Mouse (Mus musculus) midbrain, embryonic 16.5 days (tissue): ENCODE results near the gene Zfyve19. TPM values are rescaled to one million over a fixed set of nuclear protein-coding genes. Genes with fewer than 3 reads are reported as not detected.
A peak's percentile ranks its signal among the peaks of the same experiment; 100 is the strongest.

Experiments
- ATAC-seq: fragments of 200-750 bp; cut with Nextera tagmentation; 2 replicates; pipeline ENCODE4 v1.8.0; 2017; ENCODE audit warnings: moderate TSS enrichment
- H3K27ac ChIP-seq: fragments of 300-500 bp; sonication (generic); 2 replicates; pipeline ENCODE4 v1.5.1; 2014; ENCODE audit warnings: mild to moderate bottlenecking, low read length, mixed read lengths
- H3K27me3 ChIP-seq: fragments of 300-500 bp; sonication (generic); 2 replicates; pipeline ENCODE4 v1.6.1; 2014; ENCODE audit warnings: low read depth, low read length, mixed read lengths; ENCODE audit not compliant: control insufficient read depth, insufficient read depth
- H3K36me3 ChIP-seq: fragments of 300-500 bp; sonication (generic); 2 replicates; pipeline ENCODE4 v1.6.1; 2014; ENCODE audit warnings: mild to moderate bottlenecking, low read length, moderate library complexity, mixed read lengths; ENCODE audit not compliant: control insufficient read depth, insufficient read depth
- H3K4me1 ChIP-seq: fragments of 300-500 bp; sonication (generic); 2 replicates; pipeline ENCODE4 v1.6.1; 2014; ENCODE audit warnings: mild to moderate bottlenecking, low read length, mixed read lengths; ENCODE audit not compliant: control insufficient read depth, insufficient read depth
- H3K4me2 ChIP-seq: fragments of 300-500 bp; sonication (generic); 2 replicates; pipeline ENCODE4 v1.6.1; 2014; ENCODE audit warnings: mild to moderate bottlenecking, low read length, mixed read lengths
- H3K4me3 ChIP-seq: fragments of 300-500 bp; sonication (generic); 2 replicates; pipeline ENCODE4 v1.5.1; 2014; ENCODE audit warnings: low read depth, mild to moderate bottlenecking, low read length, moderate library complexity, mixed read lengths
- H3K9ac ChIP-seq: fragments of 300-500 bp; sonication (generic); 2 replicates; pipeline ENCODE4 v1.6.1; 2014; ENCODE audit warnings: low read depth, low read length, mixed read lengths
- H3K9me3 ChIP-seq: fragments of 300-500 bp; sonication (generic); replicated peaks from 2 replicates; pipeline ENCODE4 v1.6.1; 2014; ENCODE audit warnings: mild to moderate bottlenecking, low read length, mixed read lengths; ENCODE audit not compliant: control insufficient read depth, poor library complexity, severe bottlenecking
- WGBS: fragments of 180-500 bp; shearing (Covaris S2); extraction: QIAGEN DNeasy Blood & Tissue Kit; methylation state at CpG from one replicate; pipeline ENCODE4 v1.1.7; 2014; 5-methylcytosine and 5-hydroxymethylcytosine counted together
- polyA plus RNA-seq: library from polyadenylated mRNA; unstranded; fragments of >200 nt; fragmentation: Nextera tagmentation; extraction: Ambion mirVana; gene quantifications from 2 replicates; pipeline ENCODE4 v1.2.1, GENCODE M21; 2015

Gene Zfyve19
- polyA plus RNA-seq, 1 experiment from 2014 or later, result 62.6 TPM

- 6% methylated on average over 15 of the region's 15 CpGs for WGBS
- Histone ChIP-seq H3K4me3 (peak overlapping the region; percentile 19; the same call in 1 of the 2 replicates), H3K4me1 (peaks cover 3% of the 10 kb centered on the region; the same call in 1 of the 2 replicates), H3K9ac (peak overlapping the region; percentile 28; the same call in 1 of the 2 replicates), H3K4me2 (peak overlapping the region; percentile 53), H3K9me3 (no peaks in the 10 kb centered on the region), H3K36me3 (0 out of 2 replicates have a peak, but pooled peaks cover 4% of the 10 kb centered on the region), H3K27ac (no peak overlapping the region), H3K27me3 (no peaks in the 10 kb centered on the region)
- ATAC-seq, result peak; percentile 80; the same call in 1 of the 2 replicates
Measured at GRCm38 (mm10) chr2:119189029-119189710, 19.2 kb upstream of the Zfyve19 start.

DNA sequence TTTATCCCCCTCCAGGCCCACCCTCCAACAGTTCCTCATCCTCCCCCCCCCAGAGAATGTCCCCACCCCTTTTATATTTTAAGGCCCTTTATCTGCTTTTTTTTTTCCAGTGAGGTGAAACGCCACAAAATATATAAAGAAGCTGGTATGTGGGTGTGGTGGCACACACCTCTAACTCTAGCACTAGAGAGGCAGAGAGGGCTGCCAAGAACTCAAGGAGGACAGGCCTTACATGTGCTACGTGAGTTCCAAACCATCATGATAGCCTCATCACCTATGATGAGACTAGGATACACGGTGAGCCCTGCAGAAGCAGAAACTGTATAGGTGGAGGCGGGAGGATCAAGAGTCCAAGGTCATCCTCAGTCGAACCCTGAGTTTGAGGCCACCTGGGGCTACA, 17.4 kb upstream of the Zfyve19 start:
- Histone ChIP-seq H3K9ac (no peak overlapping the region), H3K27ac (no peak overlapping the region)
- 83% methylated on average over 5 of the region's 5 CpGs for WGBS

DNA sequence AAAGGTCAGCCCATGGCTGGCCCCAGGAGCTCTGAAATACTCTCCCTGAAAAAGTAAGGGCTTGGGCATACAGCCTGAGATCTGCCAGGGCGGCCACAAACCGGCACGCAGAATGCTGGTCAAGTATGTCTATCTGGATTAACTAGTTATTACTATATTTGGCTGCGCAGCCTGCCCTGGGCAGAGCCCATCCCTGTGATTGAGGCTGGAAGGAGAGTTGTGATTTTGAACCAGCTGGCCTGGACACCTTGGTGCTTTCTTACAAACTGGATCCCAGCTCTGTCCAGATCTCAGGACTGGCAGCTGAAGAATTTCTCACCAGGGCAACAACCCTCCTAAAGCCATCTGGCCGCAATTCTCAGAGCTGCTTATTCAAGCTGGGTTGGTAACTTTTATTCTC, 14.3 kb upstream of the Zfyve19 start:
- no peak overlapping the region for H3K9ac ChIP-seq
- H3K36me3 ChIP-seq, result no peaks in the 10 kb centered on the region
- H3K27ac ChIP-seq, result no peak overlapping the region
- H3K4me1 ChIP-seq, result peaks cover 2% of the 10 kb centered on the region; the same call in 1 of the 2 replicates
- H3K4me3 ChIP-seq, result no peak overlapping the region
- no peak overlapping the region for H3K4me2 ChIP-seq
- no peak for ATAC-seq
- no peaks in the 10 kb centered on the region for H3K9me3 ChIP-seq
- H3K27me3 ChIP-seq, result no peaks in the 10 kb centered on the region
- 92% methylated on average over 5 of the region's 5 CpGs for WGBS

More for the DNA sequence above, 17.4 kb upstream of the Zfyve19 start:
- Histone ChIP-seq H3K4me1 (peaks cover 3% of the 10 kb centered on the region; the same call in 1 of the 2 replicates), H3K36me3 (no peaks in the 10 kb centered on the region), H3K4me3 (no peak overlapping the region), H3K9me3 (no peaks in the 10 kb centered on the region), H3K4me2 (no peak overlapping the region), H3K27me3 (no peaks in the 10 kb centered on the region)
- no peak for ATAC-seq

GRCm38 (mm10) chr2:119196316-119197108, 11.9 kb upstream of the Zfyve19 start:
- no peaks in the 10 kb centered on the region for H3K27me3 ChIP-seq
- no peak for ATAC-seq
- H3K36me3 ChIP-seq, result no peaks in the 10 kb centered on the region
- 40% methylated on average over 4 of the region's 4 CpGs for WGBS
- no peak overlapping the region for H3K4me2 ChIP-seq
- H3K27ac ChIP-seq, result no peak overlapping the region
- H3K9me3 ChIP-seq, result no peaks in the 10 kb centered on the region
- no peak overlapping the region for H3K9ac ChIP-seq
- H3K4me3 ChIP-seq, result no peak overlapping the region
- H3K4me1 ChIP-seq, result no peaks in the 10 kb centered on the region

- Histone ChIP-seq H3K9me3 (no peaks in the 10 kb centered on the region), H3K4me2 (no peak overlapping the region), H3K27ac (no peak overlapping the region), H3K4me1 (no peaks in the 10 kb centered on the region), H3K36me3 (no peaks in the 10 kb centered on the region), H3K9ac (no peak overlapping the region), H3K27me3 (no peaks in the 10 kb centered on the region), H3K4me3 (no peak overlapping the region)
- WGBS, result 84% methylated on average over 1 of the region's 1 CpGs
- no peak for ATAC-seq
Measured at GRCm38 (mm10) chr2:119197493-119197892, 10.9 kb upstream of the Zfyve19 start.

DNA sequence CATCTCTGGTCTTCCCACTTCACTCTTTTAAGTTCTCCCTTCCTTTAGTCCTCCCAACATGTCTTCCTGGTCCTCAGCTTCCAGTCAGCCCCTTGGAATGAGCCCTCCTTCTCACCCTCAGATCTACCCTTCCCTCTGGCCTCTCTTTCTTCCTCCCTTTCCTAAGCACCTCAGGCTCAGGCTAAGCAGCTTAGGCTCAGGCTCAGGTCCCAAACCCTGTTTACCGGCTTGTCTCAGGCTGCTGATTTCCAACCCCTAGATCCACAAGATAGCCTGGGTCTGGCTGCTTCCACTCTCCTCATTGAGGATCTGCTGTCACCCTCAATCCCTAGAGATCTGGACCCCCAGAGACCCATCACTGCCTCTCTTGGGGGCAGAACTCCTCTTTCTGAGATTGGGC, 10.4 kb upstream of the Zfyve19 start:
- Histone ChIP-seq H3K4me2 (no peak overlapping the region), H3K9ac (no peak overlapping the region), H3K27ac (no peak overlapping the region), H3K9me3 (no peaks in the 10 kb centered on the region), H3K36me3 (no peaks in the 10 kb centered on the region), H3K4me1 (no peaks in the 10 kb centered on the region), H3K27me3 (no peaks in the 10 kb centered on the region), H3K4me3 (no peak overlapping the region)
- no peak for ATAC-seq
- WGBS, result 11% methylated on average over 1 of the region's 1 CpGs

GRCm38 (mm10) chr2:119198934-119199333, 9.5 kb upstream of the Zfyve19 start:
- no peak for ATAC-seq
- Histone ChIP-seq H3K27me3 (no peaks in the 10 kb centered on the region), H3K4me2 (no peak overlapping the region), H3K4me1 (no peaks in the 10 kb centered on the region; the same call in 1 of the 2 replicates), H3K36me3 (no peaks in the 10 kb centered on the region), H3K9me3 (no peaks in the 10 kb centered on the region), H3K27ac (no peak overlapping the region), H3K9ac (no peak overlapping the region), H3K4me3 (no peak overlapping the region)
- WGBS, result 39% methylated on average over 3 of the region's 3 CpGs

DNA sequence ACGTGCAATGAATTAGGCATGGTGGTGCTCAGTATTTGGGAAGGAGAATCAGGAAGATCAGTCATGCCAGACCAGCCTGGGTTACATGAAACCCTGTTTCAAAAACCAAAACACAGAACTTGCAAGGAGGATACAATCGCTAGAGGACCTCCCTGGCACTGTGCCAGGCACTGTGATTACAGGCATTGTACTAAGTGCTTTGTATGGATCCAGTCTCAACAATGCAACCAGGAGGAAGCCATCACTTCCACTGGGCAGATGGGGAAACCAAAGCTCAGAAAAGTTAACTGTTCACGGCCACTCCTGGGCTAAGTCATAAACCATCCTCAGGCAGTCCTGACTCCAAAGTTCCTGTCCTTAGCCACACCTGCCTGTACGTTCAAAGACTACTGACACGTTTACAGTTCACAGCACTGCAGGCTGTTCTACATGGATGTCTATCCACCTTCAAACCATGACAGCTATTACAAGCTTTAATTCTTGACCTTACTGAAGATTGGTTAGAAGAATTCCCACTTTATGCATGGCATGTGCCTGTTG, 5.4 kb upstream of the Zfyve19 start:
- Histone ChIP-seq H3K9me3 (no peaks in the 10 kb centered on the region), H3K4me1 (peaks cover 9% of the 10 kb centered on the region), H3K4me3 (no peak overlapping the region), H3K9ac (no peak overlapping the region), H3K27ac (no peak overlapping the region), H3K27me3 (no peaks in the 10 kb centered on the region), H3K4me2 (no peak overlapping the region), H3K36me3 (no peaks in the 10 kb centered on the region)
- no peak for ATAC-seq
- 57% methylated on average over 5 of the region's 5 CpGs for WGBS
